Mouse (Mus musculus) 3134 (cell line): ENCODE results near the gene Mprip.
A peak's percentile ranks its signal among the peaks of the same experiment; 100 is the strongest.

Source experiments
- DNase-seq: peaks from one replicate; pipeline ENCODE4 v3.0.0-alpha.2; 2011; ENCODE audit warnings: low spot score; ENCODE audit not compliant: insufficient read length; ENCODE audit errors: extremely low read depth

The Mprip gene

GRCm38 (mm10) chr11:59787199-59787781, 126.2 kb downstream of the Mprip start, which contains the start of gene Pld6:
Gene Pld6, minus strand, starts transcription at chr11:59787645.
- no peak for DNase-seq

- DNase-seq: no peak
Observed at GRCm38 (mm10) chr11:59789311-59789710, 128.2 kb downstream of the Mprip start.

GRCm38 (mm10) chr11:59793390-59793789, 132.3 kb downstream of the Mprip start:
- DNase-seq: no peak

DNA sequence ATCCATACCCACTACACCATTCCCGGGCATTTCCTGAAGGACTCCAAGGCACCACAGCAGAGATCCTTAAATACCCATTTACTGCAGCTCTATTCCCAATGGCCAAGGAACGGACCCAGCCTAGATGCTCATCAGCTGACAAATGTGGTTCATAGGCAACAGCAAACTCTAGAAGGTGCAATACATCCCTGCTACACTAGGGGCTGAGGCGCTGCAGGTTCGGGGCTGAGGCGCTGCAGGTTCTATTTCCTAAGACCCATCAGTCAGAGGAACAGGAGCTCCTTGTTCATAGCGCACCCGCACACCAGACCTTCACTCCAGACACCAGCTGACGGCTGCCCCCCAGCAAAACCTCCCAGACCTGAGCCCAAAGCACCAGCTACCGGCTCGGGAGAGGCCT, 139.3 kb downstream of the Mprip start:
- no peak for DNase-seq

- DNase-seq: no peak
Observed at GRCm38 (mm10) chr11:59801881-59802280, 140.8 kb downstream of the Mprip start.

GRCm38 (mm10) chr11:59803516-59803915, 142.4 kb downstream of the Mprip start:
- no peak for DNase-seq

GRCm38 (mm10) chr11:59804409-59805110, 143.5 kb downstream of the Mprip start:
- no peak for DNase-seq

DNA sequence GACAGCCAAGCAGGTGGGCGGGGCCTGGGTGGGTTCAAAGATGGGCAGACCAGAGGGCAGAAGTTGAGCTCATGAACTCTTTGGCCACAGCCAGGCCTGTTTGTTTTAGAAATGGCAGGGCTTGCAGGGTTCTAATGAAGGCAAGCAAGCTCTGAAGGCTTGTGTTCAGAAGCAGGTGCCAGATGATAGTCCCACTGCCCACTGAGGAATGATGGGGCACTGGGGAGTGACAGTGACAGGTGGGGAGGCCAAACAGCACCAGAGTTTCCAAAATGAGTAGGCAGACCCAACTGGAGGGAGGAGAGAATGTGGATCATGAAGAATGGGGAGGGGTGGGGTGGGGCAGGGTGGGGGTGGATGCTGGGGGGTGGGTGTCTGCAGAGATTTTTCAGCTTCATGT, 144.2 kb downstream of the Mprip start:
- DNase-seq: no peak

- no peak for DNase-seq
Observed at GRCm38 (mm10) chr11:59805656-59806055, 144.6 kb downstream of the Mprip start.

- peak; percentile 41 for DNase-seq
Observed at GRCm38 (mm10) chr11:59808170-59808960, 147.3 kb downstream of the Mprip start.

- peak; percentile 39 for DNase-seq
Observed at GRCm38 (mm10) chr11:59809071-59809669, 148.1 kb downstream of the Mprip start.

DNA sequence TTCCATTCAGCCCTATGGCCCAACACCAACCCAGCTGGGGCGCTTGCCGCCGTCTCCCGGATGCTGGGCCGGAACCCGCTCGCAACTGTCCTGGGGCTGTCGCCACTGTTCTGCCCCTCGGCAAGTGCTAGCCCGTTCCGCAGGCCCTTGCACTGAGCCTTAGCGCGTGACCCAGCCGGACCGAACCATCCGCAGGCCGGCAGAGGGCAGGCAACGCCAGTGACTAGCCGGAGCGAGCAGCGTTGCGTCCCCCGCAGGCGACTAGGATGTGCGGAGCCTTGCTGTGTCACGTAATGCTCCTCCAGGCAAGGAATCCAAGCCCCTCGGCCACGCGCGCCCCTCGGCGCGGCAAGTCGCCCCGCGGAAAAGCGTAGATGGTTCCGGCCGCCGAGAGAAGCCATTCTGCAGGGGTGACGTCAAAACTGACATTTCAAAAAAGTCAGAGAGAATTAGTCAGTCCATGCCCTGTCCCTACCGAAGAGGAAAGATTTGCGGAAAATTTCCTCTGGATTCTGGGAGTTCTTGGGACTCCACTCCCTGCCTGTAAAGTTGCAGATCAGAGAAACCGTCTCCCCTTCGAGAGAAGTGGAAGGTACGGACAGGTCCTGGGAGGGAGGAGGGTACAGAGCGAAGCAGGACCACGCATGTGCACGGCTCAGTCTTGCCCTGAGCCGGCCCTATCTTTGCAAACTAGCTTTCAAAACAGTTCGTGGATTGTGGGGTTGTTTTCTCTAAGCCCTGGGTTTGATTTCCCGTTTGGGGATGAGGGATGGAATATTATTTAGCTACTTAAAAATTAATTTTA, 148.8 kb downstream of the Mprip start, which contains the start of gene Flcn:
Gene Flcn, minus strand, starts transcription at position 347 of the 805 bp plus-strand sequence.
- DNase-seq: peak; percentile 94

- peak; percentile 53 for DNase-seq
Observed at GRCm38 (mm10) chr11:59810480-59811158, 149.5 kb downstream of the Mprip start.

- DNase-seq: no peak
Observed at GRCm38 (mm10) chr11:59811211-59811610, 150.1 kb downstream of the Mprip start.

- DNase-seq: no peak
Observed at GRCm38 (mm10) chr11:59813276-59813675, 152.2 kb downstream of the Mprip start.

- no peak for DNase-seq
Observed at GRCm38 (mm10) chr11:59814311-59814710, 153.2 kb downstream of the Mprip start.

DNA sequence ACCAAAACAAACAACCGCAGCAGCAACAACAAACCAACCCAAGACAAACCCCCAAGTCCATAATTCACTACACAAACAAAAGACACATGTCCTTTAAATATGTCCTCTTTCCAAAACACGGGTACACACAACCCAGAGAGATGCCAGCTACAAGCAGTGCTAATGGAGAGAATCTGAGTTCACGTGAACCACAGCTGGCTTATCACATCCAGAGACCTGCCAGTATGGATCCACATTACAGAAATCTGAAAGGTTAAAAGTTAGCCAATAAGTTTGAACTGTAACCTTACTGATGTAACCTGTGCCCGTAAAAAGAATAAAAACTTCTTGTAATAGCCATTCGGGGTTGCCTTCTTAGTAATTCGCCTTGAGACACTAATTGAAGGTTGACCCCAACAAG, 153.8 kb downstream of the Mprip start:
- no peak for DNase-seq

GRCm38 (mm10) chr11:59815482-59816065, 154.5 kb downstream of the Mprip start:
- DNase-seq: no peak

- DNase-seq: no peak
Observed at GRCm38 (mm10) chr11:59817916-59818315, 156.8 kb downstream of the Mprip start.
